Mouse (Mus musculus) lung, postnatal 0 days (tissue): ENCODE data around the gene Lrsam1.

ENCODE experiments used
- CTCF ChIP-seq: IDR thresholded peaks from 2 replicates; pipeline ENCODE4 v1.5.1; 2016; ENCODE audit warnings: antibody characterized with exemption, mild to moderate bottlenecking
- EP300 ChIP-seq: IDR thresholded peaks from 2 replicates; pipeline ENCODE4 v1.6.1; 2016; ENCODE audit warnings: antibody characterized with exemption, mild to moderate bottlenecking, control low read depth

GRCm38 (mm10) chr2:32997081-32997480 lies 35.7 kb upstream of the Lrsam1 start:
- no peak for TF ChIP-seq CTCF
- no peak for TF ChIP-seq EP300
